Mouse (Mus musculus) adrenal gland, adult 8-10 months (tissue): ENCODE measurements around the gene Mpped2. TPM values are rescaled to one million over a fixed set of nuclear protein-coding genes. Genes with fewer than 3 reads are reported as not detected.

ENCODE experiments used
- DNase-seq: peaks from one replicate; pipeline ENCODE4 v3.0.0; 2022
- total RNA-seq, 4 experiments: library from RNA; stranded (reverse); gene quantifications; 2 replicates each; pipeline ENCODE4 v1.2.4; 2022

Mpped2 gene
- total RNA-seq, 4 experiments from 2014 or later: 27.6 to 39.9 (median 33.4) TPM

- no peak for DNase-seq
Observed at GRCm38 (mm10) chr2:106705664-106706063, 12.6 kb downstream of the Mpped2 start.

- no peak for DNase-seq
Observed at GRCm38 (mm10) chr2:106707136-106707535, 14.1 kb downstream of the Mpped2 start.

- DNase-seq: no peak
Observed at GRCm38 (mm10) chr2:106710862-106711477, 17.9 kb downstream of the Mpped2 start.

GRCm38 (mm10) chr2:106711506-106711905 lies 18.4 kb downstream of the Mpped2 start:
- DNase-seq: no peak

- DNase-seq: peak; percentile 26
Observed at GRCm38 (mm10) chr2:106713151-106713550, 20.1 kb downstream of the Mpped2 start.

- no peak for DNase-seq
Observed at GRCm38 (mm10) chr2:106715674-106716364, 22.8 kb downstream of the Mpped2 start.

- no peak for DNase-seq
Observed at GRCm38 (mm10) chr2:106716365-106716717, 23.3 kb downstream of the Mpped2 start.

GRCm38 (mm10) chr2:106718888-106719287 lies 25.8 kb downstream of the Mpped2 start:
- no peak for DNase-seq

GRCm38 (mm10) chr2:106719434-106719833 lies 26.4 kb downstream of the Mpped2 start:
- DNase-seq: no peak

- no peak for DNase-seq
Observed at GRCm38 (mm10) chr2:106720644-106721043, 27.6 kb downstream of the Mpped2 start.

- DNase-seq: no peak
Observed at GRCm38 (mm10) chr2:106722020-106722419, 29.0 kb downstream of the Mpped2 start.

GRCm38 (mm10) chr2:106729951-106730564 lies 37.0 kb downstream of the Mpped2 start:
- DNase-seq: no peak

GRCm38 (mm10) chr2:106730608-106731007 lies 37.5 kb downstream of the Mpped2 start:
- no peak for DNase-seq

- DNase-seq: peak; percentile 55
Observed at GRCm38 (mm10) chr2:106731478-106731877, 38.4 kb downstream of the Mpped2 start.

GRCm38 (mm10) chr2:106732171-106732570 lies 39.1 kb downstream of the Mpped2 start:
- no peak for DNase-seq

GRCm38 (mm10) chr2:106733396-106733795 lies 40.3 kb downstream of the Mpped2 start:
- DNase-seq: no peak

GRCm38 (mm10) chr2:106734004-106734403 lies 40.9 kb downstream of the Mpped2 start:
- no peak for DNase-seq

- DNase-seq: no peak
Observed at GRCm38 (mm10) chr2:106735211-106735610, 42.1 kb downstream of the Mpped2 start.

- no peak for DNase-seq
Observed at GRCm38 (mm10) chr2:106735792-106736359, 42.8 kb downstream of the Mpped2 start.

- no peak for DNase-seq
Observed at GRCm38 (mm10) chr2:106738951-106739350, 45.9 kb downstream of the Mpped2 start.

GRCm38 (mm10) chr2:106744086-106744485 lies 51.0 kb downstream of the Mpped2 start:
- DNase-seq: no peak

GRCm38 (mm10) chr2:106744601-106745000 lies 51.5 kb downstream of the Mpped2 start:
- no peak for DNase-seq

GRCm38 (mm10) chr2:106745364-106745763 lies 52.3 kb downstream of the Mpped2 start:
- DNase-seq: no peak

GRCm38 (mm10) chr2:106746211-106746610 lies 53.1 kb downstream of the Mpped2 start:
- no peak for DNase-seq
